ENCODE assay signal across 8 mouse cellular contexts in genomic region chrX:133657308-133658302, GRCm38 (mm10). TPM values are rescaled to one million over a fixed set of nuclear protein-coding genes. Genes with fewer than 3 reads are reported as not detected.
DNase-seq lines count a peak whose midpoint lies in the region; ATAC-seq and TF ChIP-seq lines count a peak whose summit lies in the region.

No protein-coding gene starts in this region.

- WGBS in forebrain, embryonic 13.5 days, result 11% methylated on average over 7 of the region's 9 CpGs
- WGBS in forebrain, embryonic 12.5 days, result 18% methylated on average over 8 of the region's 9 CpGs
- WGBS in lung, embryonic 14.5 days, result 14% methylated on average over 9 of the region's 9 CpGs
- WGBS in hindbrain, embryonic 12.5 days, result 29% methylated on average over 9 of the region's 9 CpGs

- peak; percentile 54 for DNase-seq in lung, embryonic 14.5 days
- no peak for DNase-seq in lung, postnatal 25 days (ENCODE audit: low spot score)
- DNase-seq in skeletal muscle tissue, adult 2 months (ENCODE audit: low read depth, low spot score), result peak; percentile 3
- DNase-seq in ovary, postnatal 36 days (ENCODE audit: low spot score), result no peak
- no peak for DNase-seq in ovary, postnatal 14 days (ENCODE audit: low spot score)

- no peak overlapping the region for H3K9ac ChIP-seq in forebrain, embryonic 13.5 days
- no peak overlapping the region for H3K9ac ChIP-seq in forebrain, embryonic 12.5 days
- H3K9ac ChIP-seq in lung, embryonic 14.5 days, result no peak overlapping the region
- H3K9ac ChIP-seq in hindbrain, embryonic 12.5 days, result no peak overlapping the region

- H3K4me2 ChIP-seq in forebrain, embryonic 13.5 days, result peak overlapping the region; percentile 28
- no peak overlapping the region; the same call in 1 of the 2 replicates for H3K4me2 ChIP-seq in forebrain, embryonic 12.5 days
- peak overlapping the region; percentile 29; the same call in 1 of the 2 replicates for H3K4me2 ChIP-seq in lung, embryonic 14.5 days
- H3K4me2 ChIP-seq in hindbrain, embryonic 12.5 days (replicated peaks), result peak overlapping the region; percentile 30; the same call in 1 of the 2 replicates

- H3K36me3 ChIP-seq in forebrain, embryonic 13.5 days (ENCODE audit: poor library complexity, severe bottlenecking), result no peaks in the 10 kb centered on the region
- no peaks in the 10 kb centered on the region for H3K36me3 ChIP-seq in forebrain, embryonic 12.5 days (replicated peaks)
- H3K36me3 ChIP-seq in lung, embryonic 14.5 days (ENCODE audit: insufficient read depth), result no peaks in the 10 kb centered on the region
- H3K36me3 ChIP-seq in hindbrain, embryonic 12.5 days, result no peaks in the 10 kb centered on the region

- H3K9me3 ChIP-seq in forebrain, embryonic 13.5 days (replicated peaks), result no peaks in the 10 kb centered on the region
- H3K9me3 ChIP-seq in forebrain, embryonic 12.5 days, result no peaks in the 10 kb centered on the region
- no peaks in the 10 kb centered on the region for H3K9me3 ChIP-seq in lung, embryonic 14.5 days (ENCODE audit: low read depth, low read length)
- no peaks in the 10 kb centered on the region for H3K9me3 ChIP-seq in hindbrain, embryonic 12.5 days (replicated peaks)

- H3K4me3 ChIP-seq in forebrain, embryonic 13.5 days, result no peak overlapping the region
- no peak overlapping the region for H3K4me3 ChIP-seq in forebrain, embryonic 12.5 days (replicated peaks)
- H3K4me3 ChIP-seq in lung, embryonic 14.5 days (ENCODE audit: low read depth, low read length), result no peak overlapping the region
- H3K4me3 ChIP-seq in hindbrain, embryonic 12.5 days, result no peak overlapping the region

- peak; percentile 60 for TF ChIP-seq CTCF in lung, embryonic 14.5 days (IDR thresholded peaks at IDR 0.05; ENCODE audit: low read depth)

- H3K27me3 ChIP-seq in forebrain, embryonic 13.5 days, result no peaks in the 10 kb centered on the region
- peaks cover 7% of the 10 kb centered on the region for H3K27me3 ChIP-seq in forebrain, embryonic 12.5 days
- no peaks in the 10 kb centered on the region for H3K27me3 ChIP-seq in lung, embryonic 14.5 days (ENCODE audit: insufficient read depth, low read length)
- no peaks in the 10 kb centered on the region for H3K27me3 ChIP-seq in hindbrain, embryonic 12.5 days

- no peak overlapping the region for H3K27ac ChIP-seq in forebrain, embryonic 13.5 days
- H3K27ac ChIP-seq in forebrain, embryonic 12.5 days, result no peak overlapping the region
- H3K27ac ChIP-seq in lung, embryonic 14.5 days (ENCODE audit: low read depth), result no peak overlapping the region
- H3K27ac ChIP-seq in hindbrain, embryonic 12.5 days, result no peak overlapping the region

- no peak for ATAC-seq in forebrain, embryonic 13.5 days
- no peak for ATAC-seq in forebrain, embryonic 12.5 days (ENCODE audit: low FRiP score)
- peak; percentile 67; the same call in 1 of the 2 replicates for ATAC-seq in lung, embryonic 14.5 days (ENCODE audit: insufficient read depth)
- ATAC-seq in hindbrain, embryonic 12.5 days (ENCODE audit: low FRiP score), result peak; percentile 46; the same call in 1 of the 2 replicates

- H3K4me1 ChIP-seq in forebrain, embryonic 13.5 days, result peaks cover 29% of the 10 kb centered on the region
- H3K4me1 ChIP-seq in forebrain, embryonic 12.5 days, result peaks cover 12% of the 10 kb centered on the region
- H3K4me1 ChIP-seq in lung, embryonic 14.5 days (ENCODE audit: insufficient read depth), result no peaks in the 10 kb centered on the region
- H3K4me1 ChIP-seq in hindbrain, embryonic 12.5 days, result 0 out of 2 replicates have a peak, but pooled peaks cover 3% of the 10 kb centered on the region

RNA-seq across cellular contexts. Expression of gene Pcdh19, which starts 31.2 kb away (rescaled TPM):
- 16.2 and 19.2 TPM in 2 replicates for polyA plus RNA-seq in forebrain, embryonic 13.5 days (2015; fragmentation: Nextera tagmentation; extraction: Ambion mirVana)
- 21.6 and 22.3 TPM in 2 replicates for polyA plus RNA-seq in forebrain, embryonic 12.5 days (2016; fragmentation: Nextera tagmentation; extraction: Ambion mirVana)
- 1.2 and 1.9 TPM in 2 replicates for polyA plus RNA-seq in lung, embryonic 14.5 days (2014; fragmentation: Nextera tagmentation; extraction: Ambion mirVana)
- 7.4 and 9.4 TPM in 2 replicates for polyA plus RNA-seq in hindbrain, embryonic 12.5 days (2016; fragmentation: Nextera tagmentation; extraction: Ambion mirVana)

Comparison
In these comparisons a context has a peak if more than half of its experiments do, and no peak if none do; other contexts are left out.
1. DNase-seq: peak in lung, embryonic 14.5 days (single experiment) and skeletal muscle tissue, adult 2 months (single experiment); none in lung, postnatal 25 days (single experiment), ovary, postnatal 36 days (single experiment) and ovary, postnatal 14 days (single experiment).
2. ATAC-seq: peak in lung, embryonic 14.5 days (single experiment) and hindbrain, embryonic 12.5 days (single experiment); none in forebrain, embryonic 13.5 days (single experiment) and forebrain, embryonic 12.5 days (single experiment).